Mouse (Mus musculus): ENCODE measurements around the gene Rgmb. TPM values are rescaled to one million over a fixed set of nuclear protein-coding genes. Genes with fewer than 3 reads are reported as not detected.
A peak's percentile ranks its signal among the peaks of the same experiment; 100 is the strongest.

Gene Rgmb
- polyA plus RNA-seq, 1 experiment from 2014 or later, result 27.6 TPM

DNA sequence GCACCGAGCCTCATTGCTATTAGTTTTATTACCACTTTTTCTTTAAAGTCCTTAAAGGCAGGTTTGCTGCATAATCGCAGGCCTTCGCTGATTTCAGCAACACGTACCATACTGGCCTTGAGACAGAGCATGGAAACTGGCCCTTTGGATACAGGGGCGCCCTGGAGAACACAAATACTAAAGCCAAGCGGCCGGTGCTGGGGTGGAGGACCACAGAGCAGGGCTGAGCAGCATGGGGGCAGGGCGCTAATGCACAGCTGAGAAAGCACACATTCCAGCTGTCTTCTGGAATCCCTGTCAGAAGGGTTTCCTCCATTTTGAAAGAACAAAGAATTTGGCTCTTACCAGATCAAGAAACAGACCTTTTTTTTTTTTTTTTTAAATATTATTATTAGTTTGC lies 12.5 kb downstream of the Rgmb start:
- peaks cover 74% of the 10 kb centered on the region for H3K36me3 ChIP-seq
- WGBS, result 75% methylated on average over 8 of the region's 8 CpGs
- H3K4me3 ChIP-seq, result no peak overlapping the region
- H3K27ac ChIP-seq (replicated peaks), result no peak overlapping the region
- H3K4me1 ChIP-seq, result peaks cover 36% of the 10 kb centered on the region
- H3K27me3 ChIP-seq (ENCODE audit: low read depth, poor library complexity, severe bottlenecking), result no peaks in the 10 kb centered on the region
- H3K9me3 ChIP-seq (replicated peaks), result no peaks in the 10 kb centered on the region
- DNase-seq (ENCODE audit: low spot score), result no peak

DNA sequence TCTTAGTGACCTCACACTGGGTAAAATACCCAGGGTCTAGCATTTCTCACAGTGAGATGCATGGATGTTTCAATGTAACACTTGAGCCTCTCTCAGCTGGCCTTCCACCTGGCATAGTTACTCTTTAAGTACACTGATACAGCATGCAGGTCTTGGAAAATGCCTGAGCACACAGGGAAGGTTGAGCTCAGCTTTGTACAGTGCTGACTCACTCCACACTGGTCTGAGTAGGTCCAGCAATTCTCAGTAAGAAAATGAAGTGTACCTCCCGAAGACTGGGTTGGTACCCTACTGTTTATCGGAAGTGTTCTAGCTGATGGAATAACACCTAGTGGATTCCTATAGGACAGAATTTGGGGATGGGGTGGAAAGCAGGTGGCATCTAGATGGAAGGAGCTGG lies 13.2 kb downstream of the Rgmb start:
- no peak overlapping the region for H3K4me3 ChIP-seq
- DNase-seq (ENCODE audit: low spot score), result no peak
- no peak overlapping the region for H3K27ac ChIP-seq (replicated peaks)
- no peaks in the 10 kb centered on the region for H3K9me3 ChIP-seq (replicated peaks)
- WGBS, result 96% methylated on average over 2 of the region's 2 CpGs
- peaks cover 81% of the 10 kb centered on the region for H3K36me3 ChIP-seq
- no peaks in the 10 kb centered on the region for H3K27me3 ChIP-seq (ENCODE audit: low read depth, poor library complexity, severe bottlenecking)
- peaks cover 35% of the 10 kb centered on the region for H3K4me1 ChIP-seq

DNA sequence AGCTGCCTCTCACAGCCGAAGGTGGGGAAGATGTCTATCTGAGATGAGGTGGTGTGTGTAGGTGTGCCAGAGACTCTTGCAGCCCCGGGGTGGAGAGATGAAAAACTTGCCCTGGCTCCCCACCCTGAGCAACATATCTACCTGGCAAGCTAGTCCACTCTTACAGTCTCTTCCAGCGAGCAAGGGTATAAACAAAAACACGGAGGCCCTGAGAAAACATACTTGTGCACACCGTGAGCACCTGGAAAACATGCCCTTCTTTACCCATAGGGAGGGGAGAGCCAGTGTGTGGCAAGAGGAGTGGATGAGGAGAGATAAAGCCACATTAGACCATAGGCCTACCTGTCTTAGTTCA lies 13.8 kb downstream of the Rgmb start:
- WGBS, result 88% methylated on average over 5 of the region's 5 CpGs
- Histone ChIP-seq H3K9me3 (replicated peaks) (no peaks in the 10 kb centered on the region), H3K4me3 (no peak overlapping the region), H3K27ac (replicated peaks) (no peak overlapping the region), H3K4me1 (peaks cover 36% of the 10 kb centered on the region), H3K27me3 (ENCODE audit: low read depth, poor library complexity, severe bottlenecking) (no peaks in the 10 kb centered on the region), H3K36me3 (peaks cover 84% of the 10 kb centered on the region)
- DNase-seq (ENCODE audit: low spot score), result no peak

DNA sequence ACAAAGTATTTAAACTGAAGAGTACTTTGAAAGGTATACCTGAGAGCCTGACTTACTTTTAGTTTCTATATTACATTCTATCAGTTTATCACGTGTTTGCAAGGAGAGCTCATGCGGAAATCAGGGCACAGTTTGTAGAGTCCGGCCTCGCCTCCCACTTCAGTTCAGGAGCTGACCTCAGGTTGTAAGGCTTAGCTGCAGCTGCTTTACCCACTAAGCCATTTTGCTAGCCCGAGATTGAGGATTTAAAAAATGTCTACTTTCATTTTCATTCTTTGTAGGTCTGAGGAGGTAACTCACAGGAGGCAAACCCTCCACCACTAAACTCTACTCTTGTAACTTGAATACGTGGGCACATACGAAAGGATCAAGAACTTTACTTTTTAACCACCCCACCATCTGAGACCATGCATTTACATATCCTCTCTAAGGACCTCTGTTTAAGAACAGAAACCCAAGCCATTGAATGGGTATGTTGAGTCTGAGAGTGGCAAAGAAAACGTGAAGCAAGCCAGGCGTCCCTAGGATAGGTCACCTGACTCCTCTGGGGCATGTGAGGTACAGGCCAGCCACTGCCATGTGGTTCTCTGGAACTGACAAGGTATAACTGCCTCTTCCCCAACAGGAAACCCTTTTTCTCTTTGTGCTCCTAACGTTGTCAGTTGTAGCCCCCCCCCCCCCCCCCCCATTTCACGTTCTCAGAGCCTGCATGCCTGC lies 14.3 kb downstream of the Rgmb start:
- 90% methylated on average over 11 of the region's 11 CpGs for WGBS
- no peak overlapping the region for H3K27ac ChIP-seq (replicated peaks)
- H3K36me3 ChIP-seq, result peaks cover 89% of the 10 kb centered on the region
- H3K4me1 ChIP-seq, result peaks cover 39% of the 10 kb centered on the region
- H3K4me3 ChIP-seq, result no peak overlapping the region
- no peaks in the 10 kb centered on the region for H3K9me3 ChIP-seq (replicated peaks)
- no peaks in the 10 kb centered on the region for H3K27me3 ChIP-seq (ENCODE audit: low read depth, poor library complexity, severe bottlenecking)
- DNase-seq (ENCODE audit: low spot score), result no peak

DNA sequence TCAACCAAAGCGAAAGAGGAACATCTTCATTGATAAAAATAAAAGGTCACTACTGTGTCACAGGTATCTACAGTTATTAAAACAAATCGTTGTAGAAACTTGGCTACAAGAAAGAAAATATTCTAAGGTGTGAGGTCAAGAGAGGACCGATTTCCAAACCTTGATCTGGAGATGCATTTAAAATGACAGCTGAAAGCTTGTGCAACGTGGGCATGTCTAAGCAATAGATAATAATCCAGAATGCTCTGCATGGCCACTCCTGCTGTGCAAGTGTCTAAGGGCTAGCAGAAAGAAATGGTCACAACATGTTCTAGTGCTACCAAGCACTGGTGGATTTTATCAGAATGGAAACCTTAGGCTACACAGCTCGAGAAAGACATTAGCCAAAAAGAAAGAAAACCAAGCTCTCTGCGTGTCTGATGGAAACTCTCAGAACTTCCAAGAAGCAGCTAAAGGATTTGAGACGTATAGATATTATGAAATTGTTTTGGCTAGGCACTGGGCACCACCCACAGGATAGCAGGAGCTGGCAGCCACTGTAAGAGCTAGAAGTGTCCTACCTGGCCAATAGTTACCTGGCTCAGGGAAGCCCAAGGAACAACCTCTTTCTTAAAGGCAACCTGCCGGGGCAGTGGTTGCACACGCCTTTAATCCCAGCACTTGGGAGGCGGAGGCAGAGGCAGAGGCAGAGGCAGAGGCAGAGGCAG lies 15.4 kb downstream of the Rgmb start:
- H3K36me3 ChIP-seq, result peaks cover 85% of the 10 kb centered on the region
- no peaks in the 10 kb centered on the region for H3K27me3 ChIP-seq (ENCODE audit: low read depth, poor library complexity, severe bottlenecking)
- 87% methylated on average over 10 of the region's 10 CpGs for WGBS
- no peaks in the 10 kb centered on the region for H3K9me3 ChIP-seq (replicated peaks)
- DNase-seq (ENCODE audit: low spot score), result no peak
- H3K4me1 ChIP-seq, result peaks cover 50% of the 10 kb centered on the region
- no peak overlapping the region for H3K27ac ChIP-seq (replicated peaks)
- no peak overlapping the region for H3K4me3 ChIP-seq

DNA sequence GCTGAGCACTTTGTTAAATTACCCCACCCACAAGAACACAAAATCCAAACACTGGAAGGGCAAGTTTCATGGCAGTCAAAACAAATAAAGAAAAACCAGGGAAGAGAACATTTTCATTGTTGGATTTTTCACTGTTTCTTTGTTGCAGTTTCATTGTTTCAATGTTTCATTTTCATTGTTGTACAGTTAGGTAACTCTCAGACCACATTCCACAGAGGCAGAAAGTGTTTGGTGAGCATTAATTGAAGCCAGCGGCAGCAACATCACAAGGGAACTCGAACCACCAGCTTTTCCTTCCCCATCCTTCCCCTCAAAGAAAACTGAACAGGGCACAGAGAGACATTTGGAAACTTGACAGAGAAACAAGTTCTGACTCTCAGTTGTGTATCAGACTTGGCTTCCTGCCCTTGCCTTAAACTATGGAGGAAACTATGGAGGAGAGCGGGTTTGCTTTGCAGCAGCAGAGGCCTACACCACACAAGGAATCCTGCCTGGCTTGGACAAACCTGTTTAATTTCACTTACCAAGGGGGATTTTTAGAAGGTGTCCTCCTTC lies 17.1 kb downstream of the Rgmb start:
- no peaks in the 10 kb centered on the region for H3K27me3 ChIP-seq (ENCODE audit: low read depth, poor library complexity, severe bottlenecking)
- peaks cover 69% of the 10 kb centered on the region for H3K36me3 ChIP-seq
- WGBS, result 79% methylated on average over 3 of the region's 3 CpGs
- H3K4me1 ChIP-seq, result peaks cover 62% of the 10 kb centered on the region
- DNase-seq (ENCODE audit: low spot score), result no peak
- H3K4me3 ChIP-seq, result no peak overlapping the region
- no peak overlapping the region for H3K27ac ChIP-seq (replicated peaks)
- H3K9me3 ChIP-seq (replicated peaks), result no peaks in the 10 kb centered on the region

DNA sequence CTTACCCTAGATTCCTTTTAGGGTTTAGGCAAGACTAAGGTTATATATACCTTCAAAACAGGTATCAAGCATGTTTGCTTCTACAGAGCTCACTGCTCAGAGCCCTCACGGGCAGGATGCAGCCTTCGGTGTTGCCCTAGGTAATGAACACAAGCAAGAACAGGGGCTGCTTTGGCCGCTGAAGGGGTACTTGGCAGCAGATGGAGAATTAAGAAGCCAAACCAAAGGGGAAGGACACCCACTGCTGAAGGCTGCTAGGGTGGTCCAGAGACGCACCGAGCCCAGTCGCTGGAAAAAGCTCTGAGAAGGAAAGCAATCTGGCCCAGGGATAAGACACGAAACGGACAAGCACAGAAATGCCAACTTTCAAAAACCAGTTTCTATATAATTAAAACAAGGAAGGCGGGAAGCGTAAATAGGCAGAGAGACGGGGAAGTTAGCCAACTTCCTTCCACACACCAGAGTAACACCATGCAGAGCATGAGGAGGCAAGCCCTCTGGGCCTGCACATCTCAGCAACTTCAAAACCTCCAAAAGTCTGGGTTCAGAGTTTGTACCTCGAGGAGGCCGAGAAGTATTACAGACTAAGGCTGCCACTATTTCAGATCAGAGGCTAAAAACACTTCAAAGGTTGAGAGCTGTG lies 18.6 kb downstream of the Rgmb start:
- 82% methylated on average over 13 of the region's 13 CpGs for WGBS
- no peak overlapping the region for H3K27ac ChIP-seq (replicated peaks)
- no peaks in the 10 kb centered on the region for H3K9me3 ChIP-seq (replicated peaks)
- no peak for DNase-seq (ENCODE audit: low spot score)
- H3K36me3 ChIP-seq, result peaks cover 63% of the 10 kb centered on the region
- peaks cover 71% of the 10 kb centered on the region for H3K4me1 ChIP-seq
- H3K27me3 ChIP-seq (ENCODE audit: low read depth, poor library complexity, severe bottlenecking), result no peaks in the 10 kb centered on the region
- H3K4me3 ChIP-seq, result no peak overlapping the region

DNA sequence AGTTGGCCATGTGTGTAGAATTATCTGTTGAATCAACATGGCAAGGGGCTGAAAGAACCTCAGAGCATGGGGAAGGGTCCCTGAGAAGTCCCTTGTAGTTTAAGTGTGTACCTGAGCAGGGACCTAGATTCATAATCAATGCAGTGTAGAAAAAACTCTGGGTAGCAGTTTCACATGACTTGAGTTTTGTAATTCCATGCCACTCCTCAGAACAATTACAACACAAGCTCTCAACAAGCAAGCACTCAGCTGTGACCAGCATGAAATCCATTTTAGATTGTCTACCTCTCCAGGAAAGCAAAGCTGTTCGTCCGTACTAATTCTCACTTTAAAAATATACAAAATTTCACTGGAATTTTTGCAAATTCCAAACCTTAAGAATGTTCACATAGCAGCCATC lies 20.9 kb downstream of the Rgmb start:
- no peak overlapping the region for H3K4me3 ChIP-seq
- 0 out of 2 replicates have a peak overlapping the region, but pooled peaks have one; percentile 74 for H3K27ac ChIP-seq (replicated peaks)
- DNase-seq (ENCODE audit: low spot score), result no peak
- 68% methylated on average over 2 of the region's 2 CpGs for WGBS
- H3K27me3 ChIP-seq (ENCODE audit: low read depth, poor library complexity, severe bottlenecking), result no peaks in the 10 kb centered on the region
- H3K9me3 ChIP-seq (replicated peaks), result no peaks in the 10 kb centered on the region
- peaks cover 68% of the 10 kb centered on the region for H3K4me1 ChIP-seq
- peaks cover 64% of the 10 kb centered on the region for H3K36me3 ChIP-seq

DNA sequence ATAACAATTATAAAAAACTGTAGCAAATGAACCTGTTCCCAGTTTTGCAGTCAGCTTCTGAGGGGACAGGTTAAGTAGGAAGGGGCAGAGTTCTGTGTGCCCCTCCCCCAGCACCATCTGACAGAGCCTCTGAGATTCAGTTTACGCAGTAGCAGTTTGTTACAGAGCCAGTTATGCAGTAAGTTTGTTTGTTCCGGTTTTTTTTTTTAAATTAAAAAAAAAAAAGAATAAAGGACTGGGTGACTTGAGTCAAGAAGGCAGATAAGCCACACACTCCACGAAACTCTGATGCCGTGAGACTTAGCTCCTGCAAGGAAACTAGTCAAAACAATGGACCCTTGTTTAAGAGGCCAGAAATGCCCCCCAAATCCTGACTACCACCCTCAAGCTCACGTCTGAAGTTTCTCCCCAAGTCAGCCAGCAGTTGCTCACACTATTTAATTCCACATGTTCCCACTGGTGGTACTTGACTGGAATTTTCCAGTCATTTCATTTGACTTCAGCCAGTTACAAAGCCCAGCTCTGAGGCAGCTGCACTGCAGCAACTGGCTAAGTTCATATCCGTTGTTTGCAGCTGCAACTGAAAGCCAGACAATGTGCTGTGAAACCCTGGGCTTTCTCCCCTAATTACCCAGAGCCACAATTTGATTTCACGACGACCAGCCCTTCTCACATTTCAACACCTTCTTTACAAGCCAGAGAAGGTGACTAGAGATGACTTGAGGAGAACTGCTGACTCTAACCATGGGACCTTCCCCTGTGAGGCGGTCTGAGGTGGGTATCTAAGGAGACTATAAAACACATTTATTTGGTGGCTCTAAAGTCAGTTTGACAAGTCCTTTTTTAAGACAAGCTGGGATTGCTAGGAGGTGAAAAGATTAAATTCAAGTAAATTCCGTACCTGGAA lies 22.1 kb downstream of the Rgmb start:
- H3K4me1 ChIP-seq, result peaks cover 60% of the 10 kb centered on the region
- H3K9me3 ChIP-seq (replicated peaks), result no peaks in the 10 kb centered on the region
- no peak overlapping the region for H3K4me3 ChIP-seq
- peak overlapping the region; percentile 74 for H3K27ac ChIP-seq (replicated peaks)
- 26% methylated on average over 10 of the region's 10 CpGs for WGBS
- H3K36me3 ChIP-seq, result peaks cover 57% of the 10 kb centered on the region
- no peak for DNase-seq (ENCODE audit: low spot score)
- H3K27me3 ChIP-seq (ENCODE audit: low read depth, poor library complexity, severe bottlenecking), result no peaks in the 10 kb centered on the region

DNA sequence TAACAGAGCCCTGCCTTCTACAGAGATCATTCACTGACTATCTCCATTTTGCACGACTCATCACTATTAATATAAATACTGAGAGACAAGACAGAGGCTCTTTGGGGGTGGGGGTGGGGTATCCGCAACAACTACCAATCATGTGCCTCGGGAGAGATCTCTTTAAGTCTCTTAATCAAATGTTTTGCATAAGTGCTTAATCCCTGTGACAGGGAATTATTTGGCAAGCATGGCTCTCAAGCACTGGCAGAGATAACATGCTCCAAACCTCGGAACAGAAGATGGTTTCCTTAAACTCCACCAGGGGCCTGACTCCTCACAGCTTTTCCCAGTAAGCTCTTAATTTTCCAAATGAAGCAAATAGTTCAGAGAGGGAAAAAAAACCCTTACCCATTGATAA lies 22.8 kb downstream of the Rgmb start:
- DNase-seq (ENCODE audit: low spot score), result no peak
- Histone ChIP-seq H3K27ac (replicated peaks) (0 out of 2 replicates have a peak overlapping the region, but pooled peaks have one; percentile 74), H3K27me3 (ENCODE audit: low read depth, poor library complexity, severe bottlenecking) (no peaks in the 10 kb centered on the region), H3K36me3 (peaks cover 51% of the 10 kb centered on the region), H3K9me3 (replicated peaks) (no peaks in the 10 kb centered on the region), H3K4me1 (peaks cover 56% of the 10 kb centered on the region), H3K4me3 (no peak overlapping the region)
- WGBS, result 67% methylated on average over 4 of the region's 4 CpGs

DNA sequence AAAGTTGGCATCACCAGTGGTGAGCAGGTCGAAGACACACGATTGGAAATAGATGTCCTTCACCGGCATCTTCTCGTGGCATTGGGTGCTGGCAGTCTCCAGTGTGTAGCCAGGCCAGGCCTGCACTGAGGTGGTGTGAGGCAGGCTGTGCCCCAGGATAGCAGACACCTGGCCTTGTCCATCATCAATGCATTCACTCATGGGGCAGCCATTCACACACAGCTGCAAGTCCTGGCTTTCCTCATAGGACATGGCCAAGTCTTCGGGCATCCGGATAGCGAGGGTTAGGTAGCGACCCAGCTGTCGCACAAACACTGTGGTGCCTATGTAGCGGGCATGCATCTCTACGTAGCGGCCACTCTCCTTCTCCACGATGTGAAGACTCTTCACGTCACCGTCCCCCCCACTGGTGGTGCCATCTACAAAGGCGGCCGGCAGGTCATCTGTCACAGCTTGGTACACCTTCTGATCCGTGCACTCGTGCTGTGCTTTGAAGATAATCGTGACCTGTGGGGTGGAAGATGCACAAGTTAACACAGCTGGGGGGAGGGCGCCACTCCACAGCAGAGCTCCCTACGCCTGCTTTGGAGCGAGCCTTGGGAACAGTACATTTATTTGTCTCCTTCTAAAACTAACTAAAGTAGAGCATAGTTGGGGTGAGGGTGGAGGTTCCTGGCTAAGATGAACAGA lies 23.4 kb downstream of the Rgmb start:
- Histone ChIP-seq H3K36me3 (peaks cover 46% of the 10 kb centered on the region), H3K27ac (replicated peaks) (no peak overlapping the region), H3K4me3 (no peak overlapping the region), H3K27me3 (ENCODE audit: low read depth, poor library complexity, severe bottlenecking) (no peaks in the 10 kb centered on the region), H3K4me1 (peaks cover 52% of the 10 kb centered on the region), H3K9me3 (replicated peaks) (no peaks in the 10 kb centered on the region)
- 90% methylated on average over 23 of the region's 23 CpGs for WGBS
- DNase-seq (ENCODE audit: low spot score), result no peak

All from midbrain, embryonic 10.5 days (tissue).